Mouse (Mus musculus) liver, embryonic 15.5 days (tissue): Measurements from ENCODE around the gene Ascc1. TPM values are rescaled to one million over a fixed set of nuclear protein-coding genes. Genes with fewer than 3 reads are reported as not detected.
"Not testable (repeated sequence)": the region's sequence is repeated elsewhere in the genome, so short reads cannot be mapped to it uniquely, and the experiment has no call there.

Experiments used
- ATAC-seq: fragments of 200-750 bp; cut with Nextera tagmentation; 2 replicates; pipeline ENCODE4 v1.8.0; 2017; ENCODE audit warnings: moderate number of reproducible peaks, mild to moderate bottlenecking, moderate library complexity; ENCODE audit not compliant: insufficient read depth
- H3K27ac ChIP-seq: fragments of 300-500 bp; sonication (generic); replicated peaks from 2 replicates; pipeline ENCODE4 v1.5.1; 2015; ENCODE audit warnings: mild to moderate bottlenecking, inconsistent platforms
- H3K27me3 ChIP-seq: fragments of 300-500 bp; sonication (generic); 2 replicates; pipeline ENCODE4 v1.6.1; 2015; ENCODE audit warnings: mild to moderate bottlenecking, inconsistent platforms
- H3K36me3 ChIP-seq: fragments of 300-500 bp; sonication (generic); replicated peaks from 2 replicates; pipeline ENCODE4 v1.6.1; 2015; ENCODE audit warnings: moderate library complexity, mild to moderate bottlenecking, inconsistent platforms
- H3K4me1 ChIP-seq: fragments of 300-500 bp; sonication (generic); replicated peaks from 2 replicates; pipeline ENCODE4 v1.6.1; 2015; ENCODE audit warnings: inconsistent platforms
- H3K4me2 ChIP-seq: fragments of 300-500 bp; sonication (generic); 2 replicates; pipeline ENCODE4 v1.6.1; 2015; ENCODE audit warnings: moderate library complexity, mild to moderate bottlenecking, inconsistent platforms
- H3K4me3 ChIP-seq: fragments of 300-500 bp; sonication (generic); replicated peaks from 2 replicates; pipeline ENCODE4 v1.5.1; 2015; ENCODE audit warnings: mild to moderate bottlenecking, inconsistent platforms
- H3K9ac ChIP-seq: fragments of 300-500 bp; sonication (generic); 2 replicates; pipeline ENCODE4 v1.6.1; 2015; ENCODE audit warnings: moderate library complexity, mild to moderate bottlenecking, inconsistent platforms
- H3K9me3 ChIP-seq: fragments of 300-500 bp; sonication (generic); replicated peaks from 2 replicates; pipeline ENCODE4 v1.6.1; 2016; ENCODE audit warnings: inconsistent platforms
- WGBS: fragments of 180-500 bp; shearing (Covaris S2); methylation state at CpG from one replicate; pipeline ENCODE4 v1.1.7; 2015; ENCODE audit warnings: mixed read lengths; ENCODE audit not compliant: insufficient replicate concordance; 5-methylcytosine and 5-hydroxymethylcytosine counted together
- microRNA-seq: library from miRNA; unstranded; fragments of <30 nt; microRNA quantifications from one replicate; pipeline ENCODE4, GENCODE M21; 2016
- polyA plus RNA-seq: library from polyadenylated mRNA; unstranded; fragments of >200 nt; fragmentation: Nextera tagmentation; extraction: Ambion mirVana; gene quantifications from 2 replicates; pipeline ENCODE4 v1.2.1, GENCODE M21; 2015

Ascc1 gene
- polyA plus RNA-seq, 1 experiment from 2014 or later: 16.5 TPM

- WGBS: 60% methylated on average over 7 of the region's 7 CpGs
- Histone ChIP-seq H3K27me3 (peaks cover 11% of the 10 kb centered on the region; the same call in 1 of the 2 replicates), H3K4me1 (no peaks in the 10 kb centered on the region), H3K36me3 (no peaks in the 10 kb centered on the region), H3K9ac (no peak overlapping the region), H3K9me3 (no peaks in the 10 kb centered on the region), H3K4me3 (no peak overlapping the region), H3K27ac (no peak overlapping the region), H3K4me2 (no peak overlapping the region)
- no peak for ATAC-seq
Observed at GRCm38 (mm10) chr10:60136935-60137334, 134.3 kb downstream of the Ascc1 start.

- H3K4me1 ChIP-seq: no peaks in the 10 kb centered on the region
- H3K27ac ChIP-seq: no peak overlapping the region
- no peak for ATAC-seq
- H3K4me3 ChIP-seq: no peak overlapping the region
- no peak overlapping the region for H3K4me2 ChIP-seq
- H3K9me3 ChIP-seq: no peaks in the 10 kb centered on the region
- H3K27me3 ChIP-seq: peaks cover 9% of the 10 kb centered on the region; the same call in 1 of the 2 replicates
- no peaks in the 10 kb centered on the region for H3K36me3 ChIP-seq
- H3K9ac ChIP-seq: no peak overlapping the region
- 74% methylated on average over 5 of the region's 5 CpGs for WGBS
Observed at GRCm38 (mm10) chr10:60138680-60139079, 136.1 kb downstream of the Ascc1 start.

- WGBS: 63% methylated on average over 4 of the region's 4 CpGs
- Histone ChIP-seq H3K27me3 (no peaks in the 10 kb centered on the region), H3K4me1 (no peaks in the 10 kb centered on the region), H3K36me3 (no peaks in the 10 kb centered on the region), H3K27ac (no peak overlapping the region), H3K4me2 (no peak overlapping the region), H3K9me3 (no peaks in the 10 kb centered on the region), H3K4me3 (no peak overlapping the region), H3K9ac (no peak overlapping the region)
- ATAC-seq: no peak
Observed at GRCm38 (mm10) chr10:60140751-60141150, 138.1 kb downstream of the Ascc1 start.

DNA sequence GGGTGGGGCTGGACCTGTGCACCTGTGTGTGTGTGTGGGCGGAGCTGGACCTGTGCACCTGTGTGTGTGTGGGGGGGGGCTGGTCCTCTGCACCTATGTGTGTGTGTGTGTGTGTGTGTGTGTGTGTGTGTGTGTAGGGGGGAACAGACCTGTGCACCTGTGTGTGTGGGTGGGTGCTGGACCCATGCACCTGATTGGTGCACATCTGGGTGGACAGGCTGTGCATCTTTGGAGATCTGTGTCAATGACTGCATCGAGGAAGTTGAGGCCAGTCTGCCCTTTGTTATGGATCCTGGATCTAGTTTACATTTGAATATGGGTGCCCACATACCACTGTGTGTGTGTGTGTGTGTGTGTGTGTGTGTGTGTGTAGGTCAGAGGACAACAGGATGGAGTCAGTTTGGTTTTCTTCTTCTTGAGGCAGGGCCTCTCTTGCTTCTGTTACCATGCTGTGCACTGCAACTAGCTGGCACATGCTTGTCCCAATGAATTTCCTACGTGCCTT lies 139.1 kb downstream of the Ascc1 start:
- no peak overlapping the region for H3K4me3 ChIP-seq
- no peaks in the 10 kb centered on the region for H3K4me1 ChIP-seq
- ATAC-seq: no peak
- no peaks in the 10 kb centered on the region for H3K36me3 ChIP-seq
- no peak overlapping the region for H3K9ac ChIP-seq
- no peaks in the 10 kb centered on the region for H3K27me3 ChIP-seq
- no peak overlapping the region for H3K27ac ChIP-seq
- no peaks in the 10 kb centered on the region for H3K9me3 ChIP-seq
- no peak overlapping the region for H3K4me2 ChIP-seq
- WGBS: 82% methylated on average over 3 of the region's 3 CpGs

- not testable (repeated sequence) for H3K4me1 ChIP-seq, H3K27ac ChIP-seq, H3K4me2 ChIP-seq, ATAC-seq, H3K9ac ChIP-seq, H3K36me3 ChIP-seq, H3K4me3 ChIP-seq, H3K9me3 ChIP-seq, H3K27me3 ChIP-seq
- 62% methylated on average over 10 of the region's 10 CpGs for WGBS
Observed at GRCm38 (mm10) chr10:60147510-60148047, 145.0 kb downstream of the Ascc1 start.

DNA sequence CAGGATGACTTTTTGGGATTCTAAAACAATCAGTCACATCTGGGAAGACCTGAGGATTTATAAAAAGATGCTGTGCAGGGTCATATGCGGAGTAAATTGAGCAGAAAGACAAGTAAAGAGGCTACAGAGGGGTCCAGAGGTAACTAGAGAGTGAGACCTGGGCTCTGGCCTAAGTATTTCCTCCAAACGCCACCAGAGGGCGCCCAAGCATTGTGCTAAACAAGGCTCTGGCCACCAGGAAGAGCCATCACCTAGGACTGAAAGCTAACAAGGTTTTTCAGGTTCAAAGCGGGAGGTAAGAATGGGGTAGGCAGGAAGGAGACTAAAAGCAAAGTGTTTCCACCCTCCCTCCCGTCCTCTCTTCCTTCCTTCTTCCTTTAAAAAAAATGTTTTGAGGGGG lies 145.5 kb downstream of the Ascc1 start:
- no peaks in the 10 kb centered on the region for H3K9me3 ChIP-seq
- H3K4me1 ChIP-seq: no peaks in the 10 kb centered on the region
- H3K27ac ChIP-seq: no peak overlapping the region
- H3K9ac ChIP-seq: no peak overlapping the region
- ATAC-seq: no peak
- no peak overlapping the region for H3K4me3 ChIP-seq
- H3K4me2 ChIP-seq: no peak overlapping the region
- no peaks in the 10 kb centered on the region for H3K36me3 ChIP-seq
- WGBS: 3% methylated on average over 5 of the region's 5 CpGs
- no peaks in the 10 kb centered on the region for H3K27me3 ChIP-seq

Small RNA genes within 50 kb of the gene (microRNA-seq; reads per million reads assigned to microRNA genes)
- not detected for gene Mir6906

Other genes starting within 250 kb of the Ascc1 start
- 14.3 and 15.0 TPM in 2 replicates for gene Dnajb12, start 123.2 kb upstream of the Ascc1 start, polyA plus RNA-seq
- gene Ddit4, start 51.0 kb upstream of the Ascc1 start, polyA plus RNA-seq: 5.6 and 6.6 TPM in 2 replicates
- 37.5 and 39.0 TPM in 2 replicates for gene Anapc16, start 330 bp downstream of the Ascc1 start, polyA plus RNA-seq
- 0.09 and 0.10 TPM in 2 replicates for gene Spock2, start 103.4 kb downstream of the Ascc1 start, polyA plus RNA-seq
- gene Chst3, start 216.5 kb downstream of the Ascc1 start, polyA plus RNA-seq: 0.14 and 0.29 TPM in 2 replicates